Mouse (Mus musculus) ES-E14 (cell line): ENCODE measurements around the gene Rad9a.

Experiments used
- CHD2 ChIP-seq: IDR thresholded peaks from 2 replicates; pipeline ENCODE4 v1.6.1; 2014; ENCODE audit warnings: mild to moderate bottlenecking, low read depth, low read length, inconsistent platforms
- HCFC1 ChIP-seq: IDR thresholded peaks from 2 replicates; pipeline ENCODE4 v1.6.1; 2012; ENCODE audit warnings: low read length, inconsistent platforms, borderline replicate concordance; ENCODE audit not compliant: insufficient read depth
- ZNF384 ChIP-seq: IDR thresholded peaks from 2 replicates; pipeline ENCODE4 v1.6.1; 2012; ENCODE audit warnings: low read depth, low read length, inconsistent platforms

GRCm38 (mm10) chr19:4163543-4163887 lies 37.9 kb downstream of the Rad9a start:
- TF ChIP-seq ZNF384 (no peak), HCFC1 (no peak), CHD2 (no peak)
